Mouse (Mus musculus): Measurements from ENCODE around the gene Acad11. TPM values are rescaled to one million over a fixed set of nuclear protein-coding genes. Genes with fewer than 3 reads are reported as not detected.

Gene Acad11
- polyA plus RNA-seq (2017; shearing (Covaris generic)), result 5.2 TPM

GRCm38 (mm10) chr9:104063244-104063961, at the start of gene Acad11:
Gene Acad11 (plus strand): TSS chr9:104063377.

GRCm38 (mm10) chr9:104040362-104040761, 22.8 kb upstream of the Acad11 start, which contains the start of gene Gm28305:
Gene Gm28305 (plus strand): TSS chr9:104040662.

GRCm38 (mm10) chr9:104062430-104063243, 540 bp upstream of the Acad11 start, which contains the start of gene Uba5:
Gene Uba5 (minus strand): TSS chr9:104063134.

GRCm38 (mm10) chr9:104126833-104127232, 63.7 kb downstream of the Acad11 start, which contains the start of gene Ackr4:
Gene Ackr4 (minus strand): TSS chr9:104126933.

Other genes starting within 250 kb of the Acad11 start
- gene Nphp3, start 60.8 kb upstream of the Acad11 start, polyA plus RNA-seq (2017; shearing (Covaris generic)), result 2.8 TPM
- gene Gm28305, start 22.7 kb upstream of the Acad11 start, polyA plus RNA-seq (2017; shearing (Covaris generic)), result not detected
- gene Uba5, start 243 bp upstream of the Acad11 start, polyA plus RNA-seq (2017; shearing (Covaris generic)), result 28.6 TPM
- gene Ackr4, start 63.6 kb downstream of the Acad11 start, polyA plus RNA-seq (2017; shearing (Covaris generic)), result not detected
- gene Dnajc13, start 199.6 kb downstream of the Acad11 start, polyA plus RNA-seq (2017; shearing (Covaris generic)), result 57.3 TPM

Data from effector memory CD4-positive, alpha-beta T cell, adult 5 months (primary cell).